Mouse (Mus musculus) ES-E14 (cell line): ENCODE measurements at regions not wholly inside any gene's neighbourhood (a gene's known extent, or its start where the extent isn't known, plus 50 kb on each side); places are given as distances from the start of the nearest gene placed in this dataset.
A peak's percentile ranks its signal among the peaks of the same experiment; 100 is the strongest.

Experiments used
- DNase-seq: peaks from one replicate; pipeline ENCODE4 v3.0.0-alpha.2; 2013; ENCODE audit warnings: low read depth, low spot score
- H3K27ac ChIP-seq: 2 replicates; pipeline ENCODE4 v1.5.1; 2012; ENCODE audit warnings: low read depth, mild to moderate bottlenecking, low read length, moderate library complexity, mixed read lengths; ENCODE audit not compliant: poor library complexity, insufficient read depth, severe bottlenecking
- H3K36me3 ChIP-seq: 2 replicates; pipeline ENCODE4 v1.6.1; 2012; ENCODE audit warnings: mild to moderate bottlenecking, low read length, moderate library complexity, mixed read lengths; ENCODE audit not compliant: control insufficient read depth, poor library complexity, insufficient read depth, severe bottlenecking
- H3K4me1 ChIP-seq, 2 experiments: fragments of 150-350 bp in 1 of 2; sonication (generic) in 1 of 2; 2 replicates each; pipeline ENCODE4 v1.6.1; 2012; ENCODE audit warnings: low read length in 2 of 2, mild to moderate bottlenecking in 1 of 2, mixed read lengths in 1 of 2; ENCODE audit not compliant: control insufficient read depth in 2 of 2, insufficient read depth in 2 of 2, poor library complexity in 1 of 2
- H3K4me3 ChIP-seq, 2 experiments: fragments of 150-350 bp in 1 of 2; sonication (generic) in 1 of 2; 2 replicates each; pipeline ENCODE4 v1.5.1; 2012; ENCODE audit warnings: low read length in 2 of 2, low read depth in 1 of 2, mild to moderate bottlenecking in 1 of 2, mixed read lengths in 1 of 2; ENCODE audit not compliant: insufficient read depth in 1 of 2, poor library complexity in 1 of 2, severe bottlenecking in 1 of 2
- H3K9ac ChIP-seq: 2 replicates; pipeline ENCODE4 v1.6.1; 2012; ENCODE audit warnings: low read depth, mild to moderate bottlenecking, low read length, mixed read lengths; ENCODE audit not compliant: poor library complexity, insufficient read depth, severe bottlenecking
- H3K9me3 ChIP-seq: fragments of 150-350 bp; sonication (generic); 2 replicates; pipeline ENCODE4 v1.6.1; 2012; ENCODE audit warnings: low read depth, mild to moderate bottlenecking, low read length; ENCODE audit not compliant: control insufficient read depth, insufficient read depth
- CHD2 ChIP-seq: IDR thresholded peaks from 2 replicates; pipeline ENCODE4 v1.6.1; 2014; ENCODE audit warnings: mild to moderate bottlenecking, low read depth, low read length, inconsistent platforms
- HCFC1 ChIP-seq: IDR thresholded peaks from 2 replicates; pipeline ENCODE4 v1.6.1; 2012; ENCODE audit warnings: low read length, inconsistent platforms, borderline replicate concordance; ENCODE audit not compliant: insufficient read depth
- MAFK ChIP-seq: IDR thresholded peaks from 2 replicates; pipeline ENCODE4 v1.6.1; 2014; ENCODE audit warnings: mild to moderate bottlenecking, low read depth, low read length, inconsistent platforms; ENCODE audit not compliant: insufficient read depth
- ZC3H11A ChIP-seq: IDR thresholded peaks from 2 replicates; pipeline ENCODE4 v1.6.1; 2012; ENCODE audit warnings: low read depth, mild to moderate bottlenecking, inconsistent platforms, low read length, borderline replicate concordance
- ZNF384 ChIP-seq: IDR thresholded peaks from 2 replicates; pipeline ENCODE4 v1.6.1; 2012; ENCODE audit warnings: low read depth, low read length, inconsistent platforms
- in situ Hi-C, 2 experiments: fragments of 600-800 bp; cut with MboI; formaldehyde crosslinking; loops; one replicate each; pipeline ENCODE4 v1.15.1; 2025; ENCODE audit warnings: low sequenced_read_pairs in 2 of 2, inconsistent platforms in 1 of 2; ENCODE audit not compliant: unreplicated experiment in 2 of 2

GRCm38 (mm10) chr3:149386027-149386426, 395.7 kb upstream of the Adgrl2 start:
- Histone ChIP-seq H3K36me3 (no peaks in the 10 kb centered on the region), H3K4me3 (no peak overlapping the region), H3K9me3 (no peaks in the 10 kb centered on the region), H3K9ac (no peak overlapping the region), H3K4me1 (peaks cover 0 to 5% of the 10 kb centered on the region in 2 experiments; a peak in 1 of 4 replicates), H3K27ac (no peak overlapping the region)
- TF ChIP-seq HCFC1 (no peak), ZC3H11A (no peak), MAFK (no peak), ZNF384 (no peak), CHD2 (no peak)
- DNase-seq = no peak
- in situ Hi-C loops = no loop called here

- H3K27ac ChIP-seq = no peak overlapping the region
- DNase-seq = no peak
- no peaks in the 10 kb centered on the region for H3K9me3 ChIP-seq
- no peak for TF ChIP-seq ZC3H11A
- no peak for TF ChIP-seq ZNF384
- no peak for TF ChIP-seq HCFC1
- TF ChIP-seq MAFK = no peak
- TF ChIP-seq CHD2 = no peak
- no peak overlapping the region for H3K4me3 ChIP-seq
- peaks cover 0 to 5% of the 10 kb centered on the region in 2 experiments; a peak in 1 of 4 replicates for H3K4me1 ChIP-seq
- H3K9ac ChIP-seq = no peak overlapping the region
- in situ Hi-C loops = no loop called here
- no peaks in the 10 kb centered on the region for H3K36me3 ChIP-seq
Observed at GRCm38 (mm10) chr3:149385336-149385735, 395.0 kb upstream of the Adgrl2 start.

- Histone ChIP-seq H3K36me3 (no peaks in the 10 kb centered on the region), H3K27ac (no peak overlapping the region), H3K9ac (no peak overlapping the region), H3K4me1 (peaks cover 0 to 5% of the 10 kb centered on the region in 2 experiments; a peak in 1 of 4 replicates), H3K9me3 (no peaks in the 10 kb centered on the region), H3K4me3 (no peak overlapping the region)
- TF ChIP-seq ZC3H11A (no peak), ZNF384 (no peak), CHD2 (no peak)
- no peak for DNase-seq
- in situ Hi-C loops = no loop called here
Observed at GRCm38 (mm10) chr3:149381559-149382245, 391.3 kb upstream of the Adgrl2 start.

GRCm38 (mm10) chr3:149381051-149381450, 390.7 kb upstream of the Adgrl2 start:
- DNase-seq = no peak
- Histone ChIP-seq H3K36me3 (no peaks in the 10 kb centered on the region), H3K9me3 (no peaks in the 10 kb centered on the region), H3K4me3 (no peak overlapping the region), H3K4me1 (peaks cover 0 to 5% of the 10 kb centered on the region in 2 experiments; a peak in 1 of 4 replicates), H3K27ac (no peak overlapping the region), H3K9ac (no peak overlapping the region)
- TF ChIP-seq ZC3H11A = no peak
- TF ChIP-seq ZNF384 = no peak
- in situ Hi-C loops = no loop called here

GRCm38 (mm10) chr3:149379866-149380472, 389.6 kb upstream of the Adgrl2 start:
- no peaks in the 10 kb centered on the region for H3K9me3 ChIP-seq
- H3K4me1 ChIP-seq = no peaks in the 10 kb centered on the region
- H3K36me3 ChIP-seq = no peaks in the 10 kb centered on the region
- no peak for DNase-seq
- peak overlapping the region in 1 of 2 experiments; percentile 35; a peak in 1 of 4 replicates for H3K4me3 ChIP-seq
- TF ChIP-seq CHD2 (no peak), ZNF384 (no peak), ZC3H11A (no peak), HCFC1 (no peak), MAFK (no peak)
- H3K27ac ChIP-seq = no peak overlapping the region
- in situ Hi-C loops = no loop called here
- H3K9ac ChIP-seq = no peak overlapping the region
